Mouse (Mus musculus): ENCODE measurements around the gene Blmh. TPM values are rescaled to one million over a fixed set of nuclear protein-coding genes. Genes with fewer than 3 reads are reported as not detected.

Blmh gene
- total RNA-seq (2012; rRNA removed) (111 and 144 TPM in 2 replicates), polyA plus RNA-seq (2012; ENCODE audit: insufficient read depth in 1 of 2, insufficient read length in 2 of 2, low read depth in 1 of 2, low replicate concordance in 2 of 2, missing spikeins in 1 of 2) (100 to 1,000 TPM in 1 of 2 experiments, not detected in 1; 116 TPM)

GRCm38 (mm10) chr11:76924759-76925236, at the start of gene Blmh:
Gene Blmh, plus strand, starts transcription at chr11:76924809.
- Histone ChIP-seq H3K9ac (ENCODE audit: control insufficient read depth, low read depth, low read length, poor library complexity, severe bottlenecking) (no peak within 1 kb of the TSS), H3K27ac (ENCODE audit: control insufficient read depth, low read depth, low read length) (no peak within 1 kb of the TSS), H3K4me3 (ENCODE audit: control insufficient read depth in 1 of 2, insufficient read depth in 1 of 2, low read depth in 2 of 2, low read length in 2 of 2) (no peak within 1 kb of the TSS), H3K4me1 (ENCODE audit: control insufficient read depth in 1 of 2, insufficient read depth in 2 of 2, low read length in 2 of 2) (peaks cover 0 to 5% of the 10 kb centered on the region in 2 experiments; a peak in 2 of 4 replicates), H3K27me3 (ENCODE audit: control insufficient read depth in 1 of 2, insufficient read depth in 2 of 2, low read length in 2 of 2) (peaks cover 12 to 19% of the 10 kb centered on the region in 2 experiments), H3K36me3 (ENCODE audit: control insufficient read depth in 1 of 2, insufficient read depth in 2 of 2, low read length in 2 of 2) (peaks cover 0 to 3% of the 10 kb centered on the region in 2 experiments; a peak in 1 of 4 replicates), H3K79me2 (ENCODE audit: control insufficient read depth, insufficient read depth, low read length, poor library complexity) (no peaks in the 10 kb centered on the region), H3K9me3 (replicated peaks; ENCODE audit: insufficient read depth, low read length) (no peaks in the 10 kb centered on the region)
- DNase-seq (ENCODE audit: low read depth, low spot score) = no peak
- TF ChIP-seq EP300 (IDR thresholded peaks at IDR 0.05; ENCODE audit: low read depth in 1 of 2, low read length in 2 of 2) = no peak
- no peak for TF ChIP-seq SMC3 (IDR thresholded peaks at IDR 0.05; ENCODE audit: low read depth, low read length)
- no peak for TF ChIP-seq USF2 (IDR thresholded peaks at IDR 0.05; ENCODE audit: borderline replicate concordance in 1 of 2, insufficient read depth in 1 of 2, low read depth in 1 of 2, low read length in 2 of 2)
- TF ChIP-seq POLR2A (IDR thresholded peaks at IDR 0.05; ENCODE audit: control insufficient read depth in 1 of 2, insufficient read depth in 1 of 2, low read depth in 1 of 2, low read length in 2 of 2, poor library complexity in 1 of 2) = no peak
- no peak for TF ChIP-seq MAFK (IDR thresholded peaks at IDR 0.05; ENCODE audit: borderline replicate concordance, low read depth, low read length)
- TF ChIP-seq MAX (IDR thresholded peaks at IDR 0.05; ENCODE audit: low read length) = no peak
- TF ChIP-seq CTCF (IDR thresholded peaks at IDR 0.05 in 2 of 3, conservative IDR thresholded peaks at IDR 0.05 in 1 of 3; ENCODE audit: control insufficient read depth in 1 of 3, insufficient read depth in 1 of 3, low read depth in 2 of 3, low read length in 3 of 3, poor library complexity in 1 of 3, severe bottlenecking in 1 of 3) = no peak
- no peak for TF ChIP-seq E2F4 (IDR thresholded peaks at IDR 0.05; ENCODE audit: borderline replicate concordance, low read depth, low read length)
- TF ChIP-seq MYB (IDR thresholded peaks at IDR 0.05; ENCODE audit: low read depth, low read length) = no peak
- no peak for TF ChIP-seq USF1 (IDR thresholded peaks at IDR 0.05; ENCODE audit: low read depth, low read length)
- TF ChIP-seq UBTF (IDR thresholded peaks at IDR 0.05; ENCODE audit: borderline replicate concordance, insufficient read depth, low read depth, low read length) = no peak
- no peak for TF ChIP-seq CHD1 (IDR thresholded peaks at IDR 0.05; ENCODE audit: low read depth, low read length)
- TF ChIP-seq RCOR1 (IDR thresholded peaks at IDR 0.05; ENCODE audit: low read depth, low read length) = no peak
- no peak for TF ChIP-seq KAT2A (conservative IDR thresholded peaks at IDR 0.05; ENCODE audit: low read depth, low read length)
- no peak for TF ChIP-seq TBP (IDR thresholded peaks at IDR 0.05; ENCODE audit: low read depth, low read length)

DNA sequence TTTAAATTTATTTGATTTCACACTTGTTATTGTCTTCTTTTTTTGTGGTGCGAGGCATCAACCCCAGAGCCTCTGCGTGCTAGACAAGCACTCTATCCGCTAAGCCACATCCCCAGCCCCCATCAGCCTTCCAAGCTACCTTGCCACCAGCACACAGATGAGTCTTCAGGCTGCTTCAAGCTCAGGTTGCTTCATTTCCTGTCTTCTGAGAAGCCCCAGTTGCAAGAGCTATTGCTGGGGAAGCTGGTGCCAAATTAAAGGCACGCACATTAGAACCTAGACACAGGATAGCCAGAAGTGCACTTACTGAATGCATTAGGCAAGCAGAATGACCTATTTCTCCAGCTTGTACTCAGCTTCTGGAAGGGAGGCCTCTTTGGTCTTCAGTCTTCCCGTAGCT, 44.8 kb upstream of the Blmh start:
- Histone ChIP-seq H3K4me3 (ENCODE audit: control insufficient read depth in 1 of 2, insufficient read depth in 1 of 2, low read depth in 2 of 2, low read length in 2 of 2) (no peak overlapping the region), H3K9ac (ENCODE audit: control insufficient read depth, low read depth, low read length, poor library complexity, severe bottlenecking) (no peak overlapping the region), H3K27ac (ENCODE audit: control insufficient read depth, low read depth, low read length) (no peak overlapping the region), H3K9me3 (replicated peaks; ENCODE audit: insufficient read depth, low read length) (no peaks in the 10 kb centered on the region), H3K4me1 (ENCODE audit: control insufficient read depth in 1 of 2, insufficient read depth in 2 of 2, low read length in 2 of 2) (no peaks in the 10 kb centered on the region), H3K36me3 (ENCODE audit: control insufficient read depth in 1 of 2, insufficient read depth in 2 of 2, low read length in 2 of 2) (no peaks in the 10 kb centered on the region), H3K79me2 (ENCODE audit: control insufficient read depth, insufficient read depth, low read length, poor library complexity) (no peaks in the 10 kb centered on the region), H3K27me3 (ENCODE audit: control insufficient read depth in 1 of 2, insufficient read depth in 2 of 2, low read length in 2 of 2) (peaks cover 22 to 27% of the 10 kb centered on the region in 2 experiments)
- DNase-seq (ENCODE audit: low read depth, low spot score) = no peak
- TF ChIP-seq CHD1 (IDR thresholded peaks at IDR 0.05; ENCODE audit: low read depth, low read length) = no peak
- no peak for TF ChIP-seq CHD2 (IDR thresholded peaks at IDR 0.05; ENCODE audit: low read length)
- TF ChIP-seq ZKSCAN1 (IDR thresholded peaks at IDR 0.05; ENCODE audit: low read depth, low read length) = no peak
- TF ChIP-seq ZC3H11A (IDR thresholded peaks at IDR 0.05; ENCODE audit: low read depth, low read length) = no peak
- no peak for TF ChIP-seq TAL1 (IDR thresholded peaks at IDR 0.05; ENCODE audit: low read length)
- TF ChIP-seq MYC (IDR thresholded peaks at IDR 0.05; ENCODE audit: low read depth, low read length) = no peak
- TF ChIP-seq MAZ (IDR thresholded peaks at IDR 0.05; ENCODE audit: low read depth, low read length) = no peak
- no peak for TF ChIP-seq MAX (IDR thresholded peaks at IDR 0.05; ENCODE audit: low read length)
- TF ChIP-seq E2F4 (IDR thresholded peaks at IDR 0.05; ENCODE audit: borderline replicate concordance, low read depth, low read length) = no peak
- no peak for TF ChIP-seq POLR2AphosphoS5 (IDR thresholded peaks at IDR 0.05; ENCODE audit: borderline replicate concordance, low read depth, low read length)
- no peak for TF ChIP-seq GABPA (IDR thresholded peaks at IDR 0.05; ENCODE audit: low read depth, low read length)
- TF ChIP-seq CTCF (IDR thresholded peaks at IDR 0.05 in 2 of 3, conservative IDR thresholded peaks at IDR 0.05 in 1 of 3; ENCODE audit: control insufficient read depth in 1 of 3, insufficient read depth in 1 of 3, low read depth in 2 of 3, low read length in 3 of 3, poor library complexity in 1 of 3, severe bottlenecking in 1 of 3) = no peak
- TF ChIP-seq POLR2AphosphoS2 (IDR thresholded peaks at IDR 0.05; ENCODE audit: low read length) = no peak
